Mouse (Mus musculus) cortical plate, adult 2 months (tissue): ENCODE measurements around the gene Stfa1.

ENCODE experiments used
- CTCF ChIP-seq: fragments of 200-500 bp; IDR thresholded peaks from 2 replicates; pipeline ENCODE4 v1.5.1; 2011; ENCODE audit warnings: mild to moderate bottlenecking, control low read depth, low read length; ENCODE audit not compliant: insufficient read depth; ENCODE audit errors: extremely low read depth
- POLR2A ChIP-seq: fragments of 200-500 bp; IDR thresholded peaks from 2 replicates; pipeline ENCODE4 v1.6.1; 2011; ENCODE audit warnings: mild to moderate bottlenecking, low read length, control low read depth; ENCODE audit not compliant: insufficient read depth; ENCODE audit errors: extremely low read depth

DNA sequence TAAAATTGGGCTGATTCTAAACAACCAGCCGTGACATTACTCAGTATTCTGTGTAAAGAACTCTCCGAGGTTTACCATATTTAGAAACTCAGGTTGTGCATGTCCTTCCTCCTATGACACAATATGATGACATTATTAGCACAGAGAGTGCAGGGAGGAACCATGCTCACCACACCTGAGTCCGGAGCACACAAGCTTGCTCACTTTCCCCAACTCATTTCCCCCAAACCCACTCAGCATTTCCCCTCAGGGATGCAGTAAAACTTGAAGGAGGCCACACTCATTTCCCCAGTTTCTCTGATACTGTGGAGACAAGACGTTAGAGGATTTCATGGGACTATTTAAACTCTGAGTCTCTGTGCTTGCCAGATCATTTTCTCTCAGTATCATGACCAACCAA is 12.4 kb downstream of the Stfa1 start:
- TF ChIP-seq CTCF (no peak), POLR2A (no peak)
